16 mouse cellular contexts compared by ENCODE assay signal in the genomic region with DNA sequence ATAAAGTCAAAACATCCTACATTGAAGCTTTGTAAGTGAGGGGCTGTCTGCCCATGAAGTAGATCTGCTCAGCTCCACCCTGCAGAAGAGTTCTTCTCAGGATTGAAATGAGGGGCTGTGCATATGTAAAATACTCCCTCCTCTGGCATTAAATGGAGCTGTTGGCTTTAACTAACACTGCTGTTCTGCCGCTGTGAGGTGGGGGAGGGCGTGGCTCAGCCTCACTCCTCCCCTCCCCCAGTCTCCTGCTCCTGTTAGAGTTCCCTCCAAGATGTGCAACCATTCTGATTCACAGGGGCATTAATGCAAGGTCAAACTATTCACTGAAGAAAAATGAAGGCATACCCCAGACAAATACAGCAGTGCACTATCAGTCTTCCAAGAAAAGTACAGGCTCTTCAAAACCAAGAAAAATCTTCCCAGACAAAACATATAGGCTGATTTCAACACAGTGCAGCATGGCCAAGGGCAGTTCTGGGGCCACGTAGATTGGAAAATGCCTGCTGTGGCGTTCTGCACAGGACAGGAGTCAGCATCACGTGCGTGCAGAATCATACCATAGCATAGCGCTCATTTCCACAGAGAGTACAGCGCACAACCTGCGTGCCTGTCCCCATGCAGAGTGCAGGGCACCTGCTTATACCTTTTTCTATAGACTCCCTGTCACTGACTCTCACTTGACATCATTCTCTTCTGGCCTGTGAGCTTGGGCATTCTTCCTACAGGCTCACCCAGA. TPM values are rescaled to one million over a fixed set of nuclear protein-coding genes. Genes with fewer than 3 reads are reported as not detected.
DNase-seq lines count a peak whose midpoint lies in the region; ATAC-seq and TF ChIP-seq lines count a peak whose summit lies in the region.
"Had no signal": no experiment of that assay in that cellular context is flagged by ENCODE, and none has a peak within 500 bp of the region (broad histone marks: within the 10 kb centered on the region; RNA-seq: fewer than 3 reads in every experiment).

No protein-coding gene starts in this region.

- H3K27ac ChIP-seq in lung, postnatal 0 days (ENCODE audit: low read length): no peak overlapping the region
- H3K27ac ChIP-seq in hindbrain, postnatal 0 days: no peak overlapping the region
- H3K27ac ChIP-seq: layer of hippocampus, adult 2 months; liver, embryonic 12.5 days had no signal

- no peak for ATAC-seq in lung, postnatal 0 days
- ATAC-seq in hindbrain, postnatal 0 days: no peak
- ATAC-seq: liver, embryonic 12.5 days had no signal

- no peaks in the 10 kb centered on the region for H3K9me3 ChIP-seq in lung, postnatal 0 days (ENCODE audit: low read length)
- H3K9me3 ChIP-seq in hindbrain, postnatal 0 days (ENCODE audit: low read length): no peaks in the 10 kb centered on the region
- H3K9me3 ChIP-seq: liver, embryonic 12.5 days had no signal

- no peaks in the 10 kb centered on the region for H3K4me1 ChIP-seq in lung, postnatal 0 days (ENCODE audit: insufficient read depth, low read depth, low read length)
- peaks cover 12% of the 10 kb centered on the region for H3K4me1 ChIP-seq in lung, adult 2 months (ENCODE audit: control insufficient read depth, insufficient read depth, low read length)
- peaks cover 7% of the 10 kb centered on the region; the same call in 1 of the 2 replicates for H3K4me1 ChIP-seq in hindbrain, postnatal 0 days (ENCODE audit: insufficient read depth, low read length)
- H3K4me1 ChIP-seq: liver, embryonic 12.5 days had no signal

- no peak for TF ChIP-seq POLR2A in lung, adult 2 months (IDR thresholded peaks at IDR 0.05; ENCODE audit: borderline replicate concordance, extremely low read depth, low read depth, low read length)

- H3K4me3 ChIP-seq in lung, postnatal 0 days (ENCODE audit: low read depth, low read length): no peak overlapping the region
- no peak overlapping the region for H3K4me3 ChIP-seq in lung, adult 2 months (replicated peaks; ENCODE audit: extremely low read depth, low read depth, low read length)
- no peak overlapping the region for H3K4me3 ChIP-seq in hindbrain, postnatal 0 days (ENCODE audit: low read length)
- H3K4me3 ChIP-seq: layer of hippocampus, adult 2 months; liver, embryonic 12.5 days had no signal

- no peaks in the 10 kb centered on the region for H3K27me3 ChIP-seq in lung, postnatal 0 days (replicated peaks; ENCODE audit: insufficient read depth, low read length)
- no peaks in the 10 kb centered on the region for H3K27me3 ChIP-seq in hindbrain, postnatal 0 days (ENCODE audit: insufficient read depth, low read length)
- H3K27me3 ChIP-seq: liver, embryonic 12.5 days had no signal

- DNase-seq in lung, postnatal 0 days (ENCODE audit: low spot score): peak; percentile 7
- no peak for DNase-seq in lung, adult 2 months
- DNase-seq in NIH3T3 (ENCODE audit: low read depth): peak; percentile 76
- DNase-seq in adrenal gland, postnatal 25 days: peak; percentile 36
- no peak for DNase-seq in hindbrain, postnatal 0 days (ENCODE audit: low spot score)
- no peak for DNase-seq in right cerebral cortex, adult 2 months (ENCODE audit: low spot score in 2 of 2)
- no peak for DNase-seq in B cell, adult 2 months
- no peak for DNase-seq in testis, postnatal 10 days (ENCODE audit: low spot score)
- DNase-seq: cerebellum, postnatal 25 days; heart, postnatal 36 days; kidney, adult 18-20 months; lung, postnatal 14 days; spleen, adult 18-20 months had no signal

- TF ChIP-seq CTCF in lung, postnatal 0 days (IDR thresholded peaks at IDR 0.05): no peak
- no peak for TF ChIP-seq CTCF in lung, adult 2 months (IDR thresholded peaks at IDR 0.05; ENCODE audit: insufficient read depth, low read length)
- TF ChIP-seq CTCF in hindbrain, postnatal 0 days (IDR thresholded peaks at IDR 0.05; ENCODE audit: low read depth): peak; percentile 22; the same call in 1 of the 2 replicates

- no peaks in the 10 kb centered on the region for H3K36me3 ChIP-seq in lung, postnatal 0 days (ENCODE audit: insufficient read depth, low read length)
- H3K36me3 ChIP-seq in hindbrain, postnatal 0 days (ENCODE audit: insufficient read depth, low read length): no peaks in the 10 kb centered on the region
- H3K36me3 ChIP-seq: liver, embryonic 12.5 days had no signal

- 63% methylated on average over 9 of the region's 9 CpGs for WGBS in lung, postnatal 0 days
- WGBS in lung, adult 2 months: 69% methylated on average over 9 of the region's 9 CpGs
- WGBS in hindbrain, postnatal 0 days: 58% methylated on average over 9 of the region's 9 CpGs

- H3K9ac ChIP-seq in lung, postnatal 0 days (replicated peaks; ENCODE audit: low read depth): no peak overlapping the region
- no peak overlapping the region for H3K9ac ChIP-seq in hindbrain, postnatal 0 days (replicated peaks; ENCODE audit: low read length)
- H3K9ac ChIP-seq: liver, embryonic 12.5 days had no signal

- H3K4me2 ChIP-seq in lung, postnatal 0 days (replicated peaks; ENCODE audit: low read depth, low read length): no peak overlapping the region
- H3K4me2 ChIP-seq in hindbrain, postnatal 0 days (ENCODE audit: low read depth, low read length): no peak overlapping the region
- H3K4me2 ChIP-seq: liver, embryonic 12.5 days had no signal

- TF ChIP-seq EP300 in lung, postnatal 0 days (IDR thresholded peaks at IDR 0.05): no peak

RNA-seq across cellular contexts. Expression of a gene that starts 58.5 kb away (rescaled TPM):
- 0.60 and 0.61 TPM in 2 replicates for polyA plus RNA-seq in lung, postnatal 0 days (2015; fragmentation: Nextera tagmentation; extraction: Ambion mirVana)
- polyA plus RNA-seq in lung, adult 2 months (2012; rRNA removed): 2.9 and 3.8 TPM in 2 replicates
- 5.5 and 9.1 TPM in 2 replicates for total RNA-seq in adrenal gland, postnatal 25 days (2021)
- 16.4 and 17.1 TPM in 2 replicates for total RNA-seq in hindbrain, postnatal 0 days (2014; rRNA removed)
- 5.4 and 5.7 TPM in 2 replicates for polyA plus RNA-seq in hindbrain, postnatal 0 days (2015; fragmentation: Nextera tagmentation; extraction: Ambion mirVana)
- total RNA-seq: CH12.LX had no signal

Comparison
In these comparisons a context has a peak if more than half of its experiments do, and no peak if none do; other contexts are left out.
1. DNase-seq: peak in lung, postnatal 0 days (single experiment), NIH3T3 (single experiment) and adrenal gland, postnatal 25 days (single experiment); none in lung, adult 2 months (single experiment), hindbrain, postnatal 0 days (single experiment), right cerebral cortex, adult 2 months (0 of 2), B cell, adult 2 months (0 of 2) and testis, postnatal 10 days (single experiment).